Mouse (Mus musculus) urinary bladder, adult 2 months (tissue): ENCODE results near the gene Atp5h. TPM values are rescaled to one million over a fixed set of nuclear protein-coding genes. Genes with fewer than 3 reads are reported as not detected.
"Not testable (repeated sequence)": the region's sequence is repeated elsewhere in the genome, so short reads cannot be mapped to it uniquely, and the experiment has no call there.

ENCODE experiments used
- DNase-seq: peaks from one replicate; pipeline ENCODE4 v3.0.0; 2022; ENCODE audit warnings: low spot score
- polyA plus RNA-seq: library from polyadenylated mRNA; depleted of rRNA; stranded (reverse); fragments of >200 nt; gene quantifications from 2 replicates; pipeline ENCODE4 v1.2.3, GENCODE M21; 2012; rRNA removed

Gene Atp5h
- polyA plus RNA-seq: 561 and 600 TPM in 2 replicates

DNA sequence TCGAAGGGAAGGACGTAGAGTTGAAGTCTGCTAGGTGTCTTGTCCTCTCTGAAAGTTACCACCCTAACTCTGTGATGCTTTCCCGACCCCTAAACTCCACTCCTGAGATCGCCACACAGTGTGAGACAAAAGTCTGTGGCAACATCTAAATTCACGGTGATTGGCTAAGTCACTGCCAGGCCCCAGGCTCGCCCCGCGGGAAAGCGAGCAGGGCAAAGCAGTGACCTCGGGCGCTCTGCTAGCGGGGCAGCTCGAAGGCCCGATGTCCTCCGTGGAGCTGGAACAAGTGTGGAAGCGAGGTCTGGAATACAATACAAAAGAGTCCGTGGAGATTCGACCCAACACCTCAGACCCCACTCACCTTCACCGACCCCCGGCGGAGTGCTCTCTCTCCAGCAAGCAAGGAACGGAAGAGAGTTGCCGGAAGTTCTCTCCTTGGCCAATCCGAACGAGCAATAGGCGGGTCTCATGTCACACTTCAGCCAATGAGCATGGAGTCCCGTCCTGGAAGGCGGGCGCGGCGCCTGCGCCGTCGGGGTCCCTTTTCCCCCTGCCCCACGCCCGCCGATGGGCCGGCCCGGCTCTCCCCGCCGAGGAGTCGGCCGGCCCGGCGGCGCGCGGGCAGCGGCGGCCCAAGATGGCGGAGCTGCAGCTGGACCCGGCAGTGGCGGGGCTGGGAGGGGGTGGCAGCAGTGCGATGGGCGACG, at the start of gene Atp5h, which contains the start of gene Kctd2:
TSS of gene Atp5h (minus strand) at position 432 of the 707 bp plus-strand sequence.
TSS of gene Kctd2 (plus strand) at position 598 of the 707 bp plus-strand sequence.
- DNase-seq: peak; percentile 87

- no peak for DNase-seq
Observed at GRCm38 (mm10) chr11:115467217-115467618, 47.5 kb upstream of the Atp5h start.

DNA sequence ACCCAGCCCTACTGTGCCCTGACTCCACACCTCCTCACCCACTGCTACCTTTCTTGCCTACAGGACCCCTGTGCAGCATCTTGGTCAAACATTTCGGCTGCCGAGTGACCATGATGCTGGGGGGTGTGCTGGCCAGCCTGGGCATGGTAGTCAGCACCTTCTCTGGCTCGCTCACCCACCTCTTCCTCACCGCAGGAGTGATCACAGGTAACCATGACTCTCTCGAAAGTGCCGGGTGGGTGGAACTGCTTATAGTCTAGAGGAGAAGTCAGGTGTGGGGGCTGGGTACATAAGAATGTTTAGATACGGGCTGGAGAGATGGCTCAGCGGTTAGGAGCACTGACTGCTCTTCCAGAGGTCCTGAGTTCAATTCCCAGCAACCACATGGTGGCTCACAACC, 45.1 kb upstream of the Atp5h start:
- DNase-seq: no peak

DNA sequence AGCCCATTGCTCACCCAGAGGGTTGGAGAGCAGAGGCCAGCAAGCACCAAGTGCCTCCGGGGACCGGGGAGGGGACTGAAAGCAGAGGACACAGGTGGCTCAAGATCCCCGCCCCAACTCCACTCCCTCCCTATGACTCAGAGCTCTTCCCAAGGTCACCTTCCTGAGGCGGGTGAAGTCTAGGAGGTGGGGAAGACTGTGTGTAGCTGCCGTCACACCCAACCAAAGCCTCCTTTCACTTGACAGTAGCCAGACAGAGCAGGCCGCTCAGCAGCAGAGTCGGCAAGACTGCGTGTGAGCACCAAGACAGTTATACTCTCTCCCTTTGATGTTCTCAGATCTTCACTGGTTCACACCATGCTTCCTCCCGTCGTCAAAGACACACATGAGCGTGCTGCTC, 43.6 kb upstream of the Atp5h start:
- no peak for DNase-seq

- no peak for DNase-seq
Observed at GRCm38 (mm10) chr11:115462243-115462891, 42.6 kb upstream of the Atp5h start, which contains the start of gene Slc16a5. Gene Slc16a5 (plus strand): TSS chr11:115462474.

GRCm38 (mm10) chr11:115461846-115462242, 42.1 kb upstream of the Atp5h start:
- no peak for DNase-seq

DNA sequence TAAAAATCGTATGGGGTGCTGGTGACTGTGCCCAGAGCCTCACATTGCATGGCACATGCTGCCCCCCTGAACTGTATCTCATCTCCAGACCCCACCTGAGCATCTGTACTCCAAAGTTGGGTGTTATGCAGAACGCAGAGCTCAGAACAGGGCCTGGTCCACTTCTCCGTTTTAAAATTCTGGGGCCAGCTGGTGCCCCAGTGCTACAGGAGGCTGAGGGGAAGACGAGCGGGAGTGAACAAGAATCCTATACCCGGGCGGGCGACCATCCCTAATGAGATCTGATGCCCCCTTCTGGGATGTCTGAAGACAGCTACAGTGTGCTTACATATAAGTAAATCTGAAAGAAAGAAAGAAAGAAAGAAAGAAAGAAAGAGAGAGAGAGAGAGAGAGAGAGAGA, 41.2 kb upstream of the Atp5h start:
- no peak for DNase-seq

- DNase-seq: no peak
Observed at GRCm38 (mm10) chr11:115457405-115457804, 37.6 kb upstream of the Atp5h start.

- DNase-seq: no peak
Observed at GRCm38 (mm10) chr11:115456182-115456581, 36.4 kb upstream of the Atp5h start.

- DNase-seq: no peak
Observed at GRCm38 (mm10) chr11:115455619-115456018, 35.9 kb upstream of the Atp5h start.

DNA sequence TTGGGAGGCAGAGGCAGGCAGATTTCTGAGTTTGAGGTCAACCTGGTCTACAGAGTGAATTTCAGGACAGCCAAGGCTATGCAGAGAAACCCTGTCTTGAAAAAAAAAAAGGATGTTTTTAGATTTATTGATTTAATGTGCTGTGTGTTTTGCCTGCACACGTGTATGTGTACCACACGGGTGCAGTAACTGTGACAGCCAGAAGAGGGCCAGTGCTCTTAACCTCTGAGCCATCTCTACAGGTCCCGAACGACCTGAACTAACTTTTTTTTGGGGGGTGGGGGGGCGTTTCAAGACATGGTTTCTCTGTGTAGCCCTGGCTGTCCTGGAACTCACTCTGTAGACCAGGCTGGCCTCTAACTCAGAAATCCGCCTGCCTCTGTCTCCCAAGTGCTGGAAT, 35.1 kb upstream of the Atp5h start:
- DNase-seq: not testable (repeated sequence)

DNA sequence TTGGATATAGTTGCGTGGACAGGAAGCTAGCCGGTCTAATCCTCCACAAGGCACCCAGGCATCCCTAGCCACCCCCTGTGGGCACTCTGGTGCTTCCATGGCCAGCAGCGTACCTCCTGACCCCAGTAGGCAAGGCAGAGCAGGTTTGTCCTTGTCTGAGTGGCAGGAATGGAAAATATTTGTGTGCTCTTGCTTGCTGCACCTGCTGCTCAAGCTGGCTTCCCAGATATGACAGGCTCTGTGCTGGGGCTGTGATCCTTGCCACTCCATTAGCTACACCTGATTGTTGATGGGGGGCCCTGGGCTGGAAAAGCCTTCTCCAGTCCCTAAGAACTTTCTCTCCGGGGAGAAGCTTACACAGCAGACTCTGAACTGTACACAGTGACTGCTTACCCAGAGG, 33.5 kb upstream of the Atp5h start:
- no peak for DNase-seq

DNA sequence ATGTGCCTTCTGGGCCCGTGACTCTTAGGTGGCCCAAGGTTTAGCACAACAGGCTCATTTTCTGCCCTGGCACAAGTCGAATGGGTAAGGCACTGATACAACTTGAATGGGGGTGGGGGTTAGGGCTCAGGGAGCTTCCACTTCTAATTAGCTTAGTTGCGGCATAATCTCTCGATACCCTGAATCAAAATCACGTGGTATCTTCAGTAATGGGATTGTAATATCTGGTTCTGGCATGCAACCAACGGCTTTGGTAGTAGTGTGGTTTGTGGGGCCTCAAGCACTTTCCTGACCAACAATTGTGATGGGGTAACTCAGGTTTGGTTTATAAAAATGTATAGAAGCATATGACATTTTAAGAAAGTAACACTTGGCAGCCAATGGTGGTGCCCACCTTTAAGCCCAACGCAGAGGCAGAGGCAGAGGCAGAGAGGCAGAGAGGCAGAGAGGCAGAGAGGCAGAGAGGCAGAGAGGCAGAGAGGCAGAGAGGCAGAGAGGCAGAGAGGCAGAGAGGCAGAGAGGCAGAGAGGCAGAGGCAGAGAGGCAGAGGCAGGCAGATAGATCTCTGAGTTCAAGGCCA, 32.6 kb upstream of the Atp5h start:
- DNase-seq: no peak

GRCm38 (mm10) chr11:115451781-115452241, 32.0 kb upstream of the Atp5h start:
- no peak for DNase-seq

DNA sequence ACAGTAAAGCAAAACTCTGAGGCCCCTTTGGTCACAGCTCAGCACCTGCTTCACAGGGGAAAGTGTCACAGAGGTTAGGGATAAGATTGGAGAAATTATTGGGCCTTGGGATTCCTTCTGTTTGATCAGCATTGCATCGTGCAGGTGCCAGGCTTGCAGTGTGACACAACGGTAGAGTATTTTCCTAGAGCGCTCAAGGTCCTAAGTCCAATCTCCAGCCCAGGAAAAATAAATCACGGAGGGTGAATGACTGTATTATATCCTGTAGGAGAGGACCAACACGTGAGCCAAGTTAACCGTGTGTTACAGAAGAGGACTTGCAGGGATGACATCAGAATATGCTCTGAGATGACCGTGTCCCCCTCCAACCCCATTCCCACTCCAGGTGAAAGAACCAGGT, 30.4 kb upstream of the Atp5h start:
- no peak for DNase-seq

GRCm38 (mm10) chr11:115448998-115449397, 29.2 kb upstream of the Atp5h start:
- DNase-seq: no peak

DNA sequence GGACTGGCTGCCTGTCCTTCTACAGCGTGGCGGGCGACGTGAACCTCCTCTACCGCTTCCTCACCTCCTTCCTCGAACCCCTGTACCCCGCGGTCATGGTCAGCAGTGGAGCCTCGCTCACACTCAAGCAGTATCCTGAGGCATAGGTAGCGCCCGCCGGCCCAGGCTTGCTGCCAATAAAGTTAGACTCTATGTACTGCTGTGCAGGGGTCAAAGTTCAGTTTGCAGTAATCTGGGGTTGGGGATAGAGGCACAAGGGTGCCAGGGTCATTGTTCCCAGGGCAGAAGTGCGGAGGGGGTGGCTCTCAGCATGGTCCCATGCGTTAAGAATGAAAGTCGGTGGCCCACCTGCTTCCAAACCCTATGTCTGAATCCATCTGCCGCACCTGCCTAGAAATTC, 28.3 kb upstream of the Atp5h start:
- no peak for DNase-seq

GRCm38 (mm10) chr11:115447321-115447885, 27.6 kb upstream of the Atp5h start:
- no peak for DNase-seq

- DNase-seq: no peak
Observed at GRCm38 (mm10) chr11:115446906-115447305, 27.1 kb upstream of the Atp5h start.

- DNase-seq: no peak
Observed at GRCm38 (mm10) chr11:115441417-115441816, 21.7 kb upstream of the Atp5h start.

GRCm38 (mm10) chr11:115439906-115440595, 20.3 kb upstream of the Atp5h start, which contains the start of gene Trim80:
Gene Trim80 (plus strand): TSS chr11:115440545.
- no peak for DNase-seq

DNA sequence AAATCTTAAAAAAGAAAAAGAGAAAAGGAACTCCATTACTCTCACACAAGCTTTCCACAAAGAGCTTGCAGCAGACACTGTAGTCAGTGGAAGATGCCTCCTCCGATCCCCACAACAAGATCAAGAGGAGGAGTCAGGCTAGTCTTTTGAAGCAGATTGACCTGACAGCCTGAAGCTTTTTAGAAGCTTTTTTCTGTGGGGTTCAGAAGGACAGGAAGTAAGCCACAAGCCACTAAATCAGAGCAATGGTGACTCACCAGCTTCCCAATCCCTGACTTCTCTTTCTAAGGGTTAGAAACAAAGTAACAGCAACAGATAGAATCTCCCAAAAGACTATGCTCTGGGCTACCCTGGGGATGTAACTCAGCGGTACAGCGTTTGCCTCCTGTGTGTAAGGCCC, 19.6 kb upstream of the Atp5h start:
- no peak for DNase-seq
